Mouse (Mus musculus) Patski (cell line): ENCODE results near the gene Gpam. TPM values are rescaled to one million over a fixed set of nuclear protein-coding genes. Genes with fewer than 3 reads are reported as not detected.
"Not testable (repeated sequence)": the region's sequence is repeated elsewhere in the genome, so short reads cannot be mapped to it uniquely, and the experiment has no call there.

Experiments used
- ATAC-seq: fragments of 100-300 bp; one replicate; pipeline ENCODE4 v1.8.0; 2021
- CTCF ChIA-PET: fragments of 350-600 bp; sonication (Branson Sonifier 250); formaldehyde crosslinking; loops from one replicate; lab custom pipeline; 2022; ENCODE audit warnings: inconsistent platforms; lab: Charles Lee
- POLR2A ChIA-PET: fragments of 350-600 bp; sonication (Branson Sonifier 250); formaldehyde crosslinking; loops from one replicate; lab custom pipeline; 2022; ENCODE audit warnings: antibody characterized with exemption, inconsistent platforms; lab: Charles Lee
- DNase-seq: peaks from one replicate; pipeline ENCODE4 v3.0.0-alpha.2; 2011; ENCODE audit warnings: low read depth, low spot score
- H3K27me3 ChIP-seq: fragments of 371-371 bp; one replicate; pipeline ENCODE4 v1.5.1; 2021
- CTCF ChIP-seq: fragments of 100-300 bp; IDR thresholded peaks from one replicate; pipeline ENCODE4 v1.5.1; 2021
- in situ Hi-C: fragments of 300-500 bp; cut with MboI; formaldehyde crosslinking; loops from 3 replicates; pipeline ENCODE4 v1.11.1; 2018; ENCODE audit warnings: low pct_unique_long_range_greater_than_20kb, mixed read lengths
- polyA plus RNA-seq: library from polyadenylated mRNA; unstranded; gene quantifications from one replicate; pipeline ENCODE4 v1.2.3, GENCODE M21; 2021

Gene Gpam
- 13.3 TPM for polyA plus RNA-seq

GRCm38 (mm10) chr19:55127072-55127718, at the start of gene Gpam:
TSS of gene Gpam (minus strand) at chr19:55127238.
- POLR2A ChIA-PET, result no interaction called here
- in situ Hi-C loops, result no loop called here
- no peak for ATAC-seq
- no peak for TF ChIP-seq CTCF
- peaks cover 32% of the 10 kb centered on the region for H3K27me3 ChIP-seq
- CTCF ChIA-PET, result interaction anchor here (0.9 to 1.1 kb wide), 2 partner anchors 14 to 26 kb away, joined by 3 read pairs; no protein-coding TSS in a partner anchor
- DNase-seq, result no peak

- ATAC-seq (no peak), DNase-seq (no peak)
- POLR2A ChIA-PET, result no interaction called here
- TF ChIP-seq CTCF, result no peak
- CTCF ChIA-PET, result no interaction called here
- peaks cover 60% of the 10 kb centered on the region for H3K27me3 ChIP-seq
- in situ Hi-C loops, result no loop called here
Measured at GRCm38 (mm10) chr19:55171585-55171984, 44.5 kb upstream of the Gpam start.

GRCm38 (mm10) chr19:55170399-55170798, 43.4 kb upstream of the Gpam start:
- in situ Hi-C loops, result no loop called here
- no peak for ATAC-seq

GRCm38 (mm10) chr19:55169236-55169729, 42.2 kb upstream of the Gpam start:
- POLR2A ChIA-PET, CTCF ChIA-PET, ATAC-seq, in situ Hi-C loops, DNase-seq: not testable (repeated sequence)
- H3K27me3 ChIP-seq, result peaks cover 55% of the 10 kb centered on the region

More at GRCm38 (mm10) chr19:55170399-55170798, 43.4 kb upstream of the Gpam start:
- no peak for TF ChIP-seq CTCF
- peaks cover 61% of the 10 kb centered on the region for H3K27me3 ChIP-seq
- POLR2A ChIA-PET, result no interaction called here
- DNase-seq, result no peak
- CTCF ChIA-PET, result no interaction called here

DNA sequence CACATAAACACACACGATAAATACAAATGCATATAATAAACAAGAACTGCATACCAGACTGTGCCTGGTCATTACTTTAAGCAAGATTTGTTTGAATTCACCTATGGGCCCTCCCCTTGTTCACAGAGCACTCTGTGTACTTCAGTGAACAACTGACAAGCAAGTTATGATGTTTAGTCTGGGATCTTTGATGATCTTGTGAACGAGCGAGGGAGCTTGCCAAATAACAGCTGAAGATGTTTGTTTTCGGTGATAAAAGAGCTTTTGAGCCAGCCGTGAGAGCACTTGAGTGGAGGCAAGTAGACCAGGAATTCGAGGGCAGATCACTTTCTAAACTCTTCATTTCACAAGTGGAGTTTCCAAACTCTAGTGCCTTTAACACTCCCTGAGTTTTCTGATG, 41.3 kb upstream of the Gpam start:
- DNase-seq (no peak), ATAC-seq (no peak)
- POLR2A ChIA-PET, result no interaction called here

DNA sequence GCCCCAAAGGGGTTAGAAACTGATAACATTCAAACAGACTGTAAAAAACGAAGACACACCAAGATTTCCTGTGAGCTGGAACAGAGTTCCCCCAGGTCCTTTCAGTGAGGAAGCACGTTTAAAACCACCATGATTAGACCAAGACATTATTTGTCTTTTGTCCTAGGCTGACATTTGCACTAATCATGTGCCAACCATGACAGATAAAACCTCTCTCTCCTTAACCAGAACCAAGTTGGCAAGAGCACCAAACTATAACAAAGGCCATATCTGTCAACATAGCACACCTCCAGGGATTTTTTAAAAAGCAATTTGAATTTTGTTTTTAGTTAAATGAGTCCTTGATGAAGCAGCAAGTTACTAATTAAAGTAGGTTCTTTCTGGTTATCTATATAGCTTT, 40.7 kb upstream of the Gpam start:
- ChIA-PET CTCF (interaction anchor here (1.4 kb wide), 1 partner anchor 11 kb away, joined by 3 read pairs; no protein-coding TSS in a partner anchor), POLR2A (no interaction called here)
- TF ChIP-seq CTCF, result no peak
- no peak for DNase-seq
- ATAC-seq, result no peak
- in situ Hi-C loops, result no loop called here
- peaks cover 50% of the 10 kb centered on the region for H3K27me3 ChIP-seq

More for the DNA sequence above, 41.3 kb upstream of the Gpam start:
- CTCF ChIA-PET, result interaction anchor here (1.4 kb wide), 1 partner anchor 11 kb away, joined by 3 read pairs; no protein-coding TSS in a partner anchor
- H3K27me3 ChIP-seq, result peaks cover 55% of the 10 kb centered on the region
- in situ Hi-C loops, result no loop called here
- no peak for TF ChIP-seq CTCF

- POLR2A ChIA-PET, result no interaction called here
Measured at GRCm38 (mm10) chr19:55166741-55167140, 39.7 kb upstream of the Gpam start.

GRCm38 (mm10) chr19:55165954-55166353, 38.9 kb upstream of the Gpam start:
- ATAC-seq (no peak), DNase-seq (no peak)
- ChIA-PET CTCF (no interaction called here), POLR2A (no interaction called here)
- no peak for TF ChIP-seq CTCF
- in situ Hi-C loops, result no loop called here
- peaks cover 56% of the 10 kb centered on the region for H3K27me3 ChIP-seq

More at GRCm38 (mm10) chr19:55166741-55167140, 39.7 kb upstream of the Gpam start:
- in situ Hi-C loops, result no loop called here
- ATAC-seq, result no peak
- DNase-seq, result no peak
- peaks cover 49% of the 10 kb centered on the region for H3K27me3 ChIP-seq
- CTCF ChIA-PET, result no interaction called here
- TF ChIP-seq CTCF, result no peak

- ATAC-seq (no peak), DNase-seq (no peak)
- in situ Hi-C loops, result no loop called here
- H3K27me3 ChIP-seq, result peaks cover 62% of the 10 kb centered on the region
- POLR2A ChIA-PET, result no interaction called here
- CTCF ChIA-PET, result interaction anchor here (0.8 kb wide), 1 partner anchor 9 kb away, joined by 4 read pairs; no protein-coding TSS in a partner anchor
- TF ChIP-seq CTCF, result no peak
Measured at GRCm38 (mm10) chr19:55165183-55165865, 38.3 kb upstream of the Gpam start.

DNA sequence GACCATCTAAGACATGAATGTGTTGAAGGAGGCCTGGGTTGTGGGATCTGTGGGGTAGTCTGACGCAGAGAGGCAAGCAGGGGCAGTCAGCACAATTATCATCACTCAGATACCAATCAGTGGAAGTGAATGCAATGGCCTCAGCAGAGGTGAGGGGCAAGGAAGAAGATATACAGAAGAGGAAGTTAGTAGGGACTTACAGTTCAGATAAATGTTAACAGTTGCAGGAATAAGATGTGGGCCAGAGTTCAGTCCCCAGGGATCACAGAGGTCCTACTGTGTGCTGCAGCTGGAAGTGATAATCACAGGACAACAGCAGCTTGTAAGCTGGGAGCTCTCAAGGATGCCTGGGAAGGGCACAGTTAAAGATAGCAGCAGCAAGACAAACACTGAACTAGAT, 37.1 kb upstream of the Gpam start:
- in situ Hi-C loops, result no loop called here
- H3K27me3 ChIP-seq, result peaks cover 74% of the 10 kb centered on the region
- DNase-seq (no peak), ATAC-seq (no peak)
- ChIA-PET CTCF (no interaction called here), POLR2A (no interaction called here)
- no peak for TF ChIP-seq CTCF

DNA sequence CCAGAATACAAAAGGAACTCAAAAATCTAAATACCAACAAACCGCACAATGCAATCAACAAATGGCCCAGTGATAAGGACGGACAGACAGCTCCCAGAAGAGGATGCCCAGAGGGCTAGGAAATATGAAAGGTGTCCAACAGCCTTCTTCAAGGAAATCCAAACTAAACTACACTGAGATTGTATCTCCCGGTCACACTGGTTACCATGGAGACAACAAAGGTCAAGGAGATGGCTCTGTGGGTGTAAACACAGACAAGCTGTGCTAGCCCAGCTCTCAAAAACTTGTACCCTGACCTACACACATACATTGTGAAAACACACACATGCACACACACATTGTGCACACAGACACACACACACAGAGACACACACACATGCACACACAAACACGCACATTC, 35.2 kb upstream of the Gpam start:
- ChIA-PET CTCF (no interaction called here), POLR2A (no interaction called here)
- ATAC-seq, result no peak
- in situ Hi-C loops, result no loop called here
- no peak for DNase-seq
- peaks cover 73% of the 10 kb centered on the region for H3K27me3 ChIP-seq
- no peak for TF ChIP-seq CTCF
